Mouse (Mus musculus) small intestine, adult 2 months (tissue): ENCODE measurements around the gene Ntrk1. TPM values are rescaled to one million over a fixed set of nuclear protein-coding genes. Genes with fewer than 3 reads are reported as not detected.
A peak's percentile ranks its signal among the peaks of the same experiment; 100 is the strongest.
"Not testable (repeated sequence)": the region's sequence is repeated elsewhere in the genome, so short reads cannot be mapped to it uniquely, and the experiment has no call there.

ENCODE experiments used
- H3K27ac ChIP-seq: fragments of 200-500 bp; 2 replicates; pipeline ENCODE4 v1.5.1; 2012; ENCODE audit warnings: low read depth, low read length, control low read depth, inconsistent platforms; ENCODE audit not compliant: insufficient read depth
- H3K27me3 ChIP-seq: fragments of 200-500 bp; 2 replicates; pipeline ENCODE4 v1.6.1; 2012; ENCODE audit warnings: mild to moderate bottlenecking, moderate library complexity, low read length, inconsistent platforms; ENCODE audit not compliant: control insufficient read depth, insufficient read depth
- H3K36me3 ChIP-seq: fragments of 200-500 bp; 2 replicates; pipeline ENCODE4 v1.6.1; 2012; ENCODE audit warnings: mild to moderate bottlenecking, low read length, control low read depth, inconsistent platforms; ENCODE audit not compliant: control insufficient read depth, insufficient read depth
- H3K4me1 ChIP-seq: fragments of 200-500 bp; 2 replicates; pipeline ENCODE4 v1.6.1; 2012; ENCODE audit warnings: low read length, inconsistent platforms, mixed read lengths; ENCODE audit not compliant: control insufficient read depth, insufficient read depth, insufficient read length
- H3K4me3 ChIP-seq: fragments of 200-500 bp; 2 replicates; pipeline ENCODE4 v1.5.1; 2012; ENCODE audit warnings: low read depth, mild to moderate bottlenecking, control low read depth, inconsistent platforms, low read length, moderate library complexity
- CTCF ChIP-seq: fragments of 200-500 bp; IDR thresholded peaks from 2 replicates; pipeline ENCODE4 v1.5.1; 2012; ENCODE audit warnings: low read depth, mild to moderate bottlenecking, control low read depth, inconsistent platforms, low read length, moderate library complexity, mixed read lengths; ENCODE audit not compliant: insufficient replicate concordance, insufficient read length; ENCODE audit errors: extremely low read depth
- POLR2A ChIP-seq: fragments of 200-500 bp; IDR thresholded peaks from 2 replicates; pipeline ENCODE4 v1.6.1; 2012; ENCODE audit warnings: low read depth, mild to moderate bottlenecking, control low read depth, inconsistent platforms, low read length, moderate library complexity
- WGBS: fragments of 180-500 bp; shearing (Covaris S2); methylation state at CpG from one replicate; pipeline ENCODE4 v1.1.7; 2018; 5-methylcytosine and 5-hydroxymethylcytosine counted together
- polyA plus RNA-seq: library from polyadenylated mRNA; depleted of rRNA; stranded (reverse); fragments of >200 nt; gene quantifications from 2 replicates; pipeline ENCODE4 v1.2.3, GENCODE M21; 2012; rRNA removed

Ntrk1 gene
- polyA plus RNA-seq, result 0.08 and 0.18 TPM in 2 replicates

DNA sequence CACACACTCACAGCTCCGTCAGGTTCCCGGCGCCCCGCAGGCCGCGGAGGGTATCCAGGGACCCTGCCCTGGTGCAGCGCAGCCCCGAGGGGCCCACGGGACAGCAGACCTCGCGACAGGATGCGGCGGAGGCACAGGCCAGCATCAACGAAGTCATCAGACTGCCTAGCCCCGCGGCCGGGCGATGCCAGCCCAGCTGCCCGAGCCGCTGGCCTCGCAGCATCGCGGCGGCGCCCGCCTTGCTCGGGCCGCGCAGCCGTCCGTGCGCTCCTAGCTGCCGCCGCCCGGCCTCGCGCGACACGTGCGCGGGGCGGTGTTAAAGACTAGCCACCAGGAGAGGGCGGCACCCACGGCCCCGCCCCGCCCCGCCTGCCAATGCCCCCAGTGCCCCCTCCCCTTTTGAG, at the start of gene Ntrk1:
Ntrk1 (minus strand) TSS at position 241 of the 404 bp plus-strand sequence.
- H3K27me3 ChIP-seq, result peaks cover 65% of the 10 kb centered on the region
- H3K4me1 ChIP-seq, result peaks cover 7% of the 10 kb centered on the region; the same call in 1 of the 2 replicates
- H3K4me3 ChIP-seq, result no peak within 1 kb of the TSS
- no peaks in the 10 kb centered on the region for H3K36me3 ChIP-seq
- no peak within 1 kb of the TSS for H3K27ac ChIP-seq
- no peak for TF ChIP-seq POLR2A
- no peak for TF ChIP-seq CTCF
- WGBS, result 1% methylated on average over 46 of the region's 47 CpGs

DNA sequence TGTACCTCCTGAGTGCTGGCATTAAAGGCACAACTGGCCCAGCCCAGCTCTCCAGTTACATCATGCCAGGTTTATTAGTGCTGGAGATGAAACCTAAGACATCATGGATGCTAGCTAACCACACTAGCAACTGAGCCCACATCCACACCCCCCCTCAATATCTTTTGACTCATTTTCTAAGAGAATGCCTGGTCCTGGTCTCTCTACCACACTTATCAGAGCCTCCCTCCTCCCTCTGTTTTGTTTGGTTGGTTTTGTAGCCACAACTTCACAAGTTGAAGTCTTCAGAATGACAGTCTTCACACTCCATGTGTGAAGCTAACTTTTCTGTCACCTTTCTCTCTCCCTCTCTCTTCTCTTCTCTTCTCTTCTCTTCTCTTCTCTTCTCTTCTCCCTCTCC, 45.9 kb upstream of the Ntrk1 start:
- Histone ChIP-seq H3K27ac (no peak overlapping the region), H3K4me3 (no peak overlapping the region), H3K36me3 (no peaks in the 10 kb centered on the region), H3K27me3 (no peaks in the 10 kb centered on the region), H3K4me1 (no peaks in the 10 kb centered on the region)
- no peak for TF ChIP-seq CTCF

DNA sequence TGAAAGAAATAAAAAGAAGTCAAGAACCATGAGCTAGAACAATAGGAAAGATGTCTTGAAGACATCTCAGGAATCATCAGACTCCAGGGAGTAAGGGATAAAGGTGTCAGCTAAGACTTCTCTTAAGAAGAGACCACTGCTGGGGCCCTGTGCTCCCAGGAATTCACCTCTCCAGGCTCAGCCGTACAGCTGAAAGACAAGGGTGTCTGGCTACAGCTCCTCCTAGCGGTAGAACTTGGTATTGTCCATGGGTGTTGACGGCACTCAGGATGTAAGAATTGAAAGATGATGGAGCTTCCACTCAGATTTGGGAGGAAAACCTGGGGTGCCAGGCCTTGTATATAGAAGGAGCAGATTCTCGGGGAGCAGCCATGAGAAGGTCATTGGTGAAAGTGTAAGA, 43.7 kb upstream of the Ntrk1 start:
- Histone ChIP-seq H3K4me3 (no peak overlapping the region), H3K4me1 (no peaks in the 10 kb centered on the region), H3K27me3 (no peaks in the 10 kb centered on the region), H3K27ac (no peak overlapping the region), H3K36me3 (no peaks in the 10 kb centered on the region)
- 0% methylated on average over 4 of the region's 4 CpGs for WGBS
- TF ChIP-seq CTCF (peak; percentile 85; the same call in 1 of the 2 replicates), POLR2A (no peak)

DNA sequence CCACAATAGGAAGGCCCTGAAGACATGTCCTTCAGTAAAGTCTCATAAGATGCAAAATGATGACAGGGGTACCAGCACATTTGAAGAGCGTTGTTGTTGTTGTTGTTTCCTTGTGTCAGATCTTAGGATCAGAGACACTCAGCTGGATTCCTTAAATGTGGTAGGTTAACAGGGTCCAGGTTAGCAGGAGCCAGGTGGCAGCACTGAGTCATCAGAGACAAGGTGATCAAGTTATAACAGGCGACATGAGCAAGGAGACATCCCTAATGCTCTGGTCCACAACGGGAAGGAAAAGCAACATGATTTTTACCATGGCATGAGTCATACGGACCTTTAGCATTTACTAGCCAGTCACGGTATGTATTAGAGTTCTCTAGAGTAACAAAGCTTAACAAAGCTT, 38.5 kb upstream of the Ntrk1 start:
- H3K27ac ChIP-seq, result no peak overlapping the region
- no peaks in the 10 kb centered on the region for H3K4me1 ChIP-seq
- no peaks in the 10 kb centered on the region for H3K36me3 ChIP-seq
- 42% methylated on average over 5 of the region's 5 CpGs for WGBS
- no peak for TF ChIP-seq POLR2A
- TF ChIP-seq CTCF, result no peak
- no peak overlapping the region for H3K4me3 ChIP-seq
- H3K27me3 ChIP-seq, result no peaks in the 10 kb centered on the region

DNA sequence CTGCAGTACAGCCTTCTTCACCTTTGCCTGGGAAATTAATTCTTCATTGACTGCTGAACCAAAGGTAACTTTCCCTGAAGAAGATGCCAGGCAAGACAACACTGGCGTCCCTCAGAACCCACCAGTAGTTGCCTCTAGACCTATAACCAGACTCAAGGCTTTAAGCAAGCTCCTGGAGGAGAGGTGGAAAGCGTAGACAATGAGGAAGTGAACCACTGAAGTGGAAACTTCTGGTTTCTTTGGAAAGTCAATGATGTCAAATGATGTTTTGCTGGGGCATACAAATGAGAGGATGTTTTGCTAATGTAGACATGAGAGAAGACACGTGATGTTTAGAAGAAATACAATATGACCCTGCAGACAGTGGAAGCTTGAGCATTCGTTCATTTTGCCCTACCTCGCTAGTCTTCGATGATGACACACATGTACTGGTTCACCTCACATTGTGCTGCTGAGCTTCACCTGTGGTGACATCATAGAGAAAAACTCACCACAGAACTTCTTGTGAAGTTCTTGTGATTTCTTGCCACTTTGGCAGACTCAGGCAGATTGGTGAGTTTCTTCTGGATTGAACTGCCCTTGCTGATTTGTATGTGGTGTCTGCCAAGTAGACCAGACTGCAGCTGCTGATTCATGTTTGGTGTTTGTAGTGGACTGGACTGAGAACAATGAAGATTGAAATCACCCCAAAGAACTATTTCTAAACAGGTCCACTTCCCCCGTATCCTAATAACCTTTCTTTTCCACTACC, 37.3 kb upstream of the Ntrk1 start:
- WGBS, result 83% methylated on average over 7 of the region's 7 CpGs
- no peaks in the 10 kb centered on the region for H3K27me3 ChIP-seq
- no peaks in the 10 kb centered on the region for H3K36me3 ChIP-seq
- H3K4me1 ChIP-seq, result no peaks in the 10 kb centered on the region
- no peak overlapping the region for H3K4me3 ChIP-seq
- TF ChIP-seq CTCF (no peak), POLR2A (no peak)
- no peak overlapping the region for H3K27ac ChIP-seq

DNA sequence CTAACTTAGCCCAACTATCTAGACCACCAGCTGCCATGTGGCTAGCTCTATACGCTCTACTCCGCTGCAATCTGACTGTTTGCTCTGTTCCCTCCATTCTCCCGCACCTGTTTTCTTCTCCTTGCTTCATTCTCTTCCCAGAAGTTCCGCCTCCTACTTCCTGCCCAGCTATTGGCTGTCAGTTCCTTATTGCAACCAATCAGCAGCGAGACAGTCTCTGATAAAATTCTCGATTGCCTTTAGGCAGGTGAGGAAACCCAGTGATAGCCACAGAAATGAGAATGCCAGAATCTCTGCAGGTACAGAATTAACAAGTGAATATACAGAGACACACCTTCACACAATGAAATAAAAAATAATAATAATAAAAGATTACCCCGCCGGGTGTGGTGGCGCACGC, 34.1 kb upstream of the Ntrk1 start:
- no peak for TF ChIP-seq POLR2A
- no peak for TF ChIP-seq CTCF
- Histone ChIP-seq H3K4me1 (no peaks in the 10 kb centered on the region), H3K36me3 (no peaks in the 10 kb centered on the region), H3K27ac (no peak overlapping the region), H3K27me3 (no peaks in the 10 kb centered on the region), H3K4me3 (no peak overlapping the region)
- WGBS, result 38% methylated on average over 10 of the region's 10 CpGs

DNA sequence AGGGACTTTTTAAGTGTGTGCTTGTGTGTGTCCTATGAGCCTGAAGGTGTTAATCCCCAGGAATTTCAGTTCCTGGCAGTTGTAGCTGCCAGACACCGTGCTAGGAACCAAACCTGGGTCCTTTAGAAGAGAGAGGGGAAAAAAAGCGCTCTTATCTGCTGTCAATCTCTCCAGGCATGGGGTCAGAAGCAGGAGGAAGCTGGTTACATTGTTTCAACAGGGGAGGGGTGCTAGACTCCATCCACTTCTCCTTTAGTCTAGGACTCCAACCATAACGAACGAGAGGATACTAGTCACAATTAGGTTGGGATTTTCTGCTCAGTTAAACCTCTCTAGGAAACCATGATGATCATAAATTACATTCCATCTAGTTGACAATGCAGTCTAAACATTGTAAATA, 33.5 kb upstream of the Ntrk1 start:
- Histone ChIP-seq H3K4me3 (no peak overlapping the region), H3K27ac (no peak overlapping the region), H3K4me1 (no peaks in the 10 kb centered on the region), H3K36me3 (no peaks in the 10 kb centered on the region), H3K27me3 (no peaks in the 10 kb centered on the region)
- 36% methylated on average over 4 of the region's 4 CpGs for WGBS
- TF ChIP-seq CTCF (no peak), POLR2A (no peak)

DNA sequence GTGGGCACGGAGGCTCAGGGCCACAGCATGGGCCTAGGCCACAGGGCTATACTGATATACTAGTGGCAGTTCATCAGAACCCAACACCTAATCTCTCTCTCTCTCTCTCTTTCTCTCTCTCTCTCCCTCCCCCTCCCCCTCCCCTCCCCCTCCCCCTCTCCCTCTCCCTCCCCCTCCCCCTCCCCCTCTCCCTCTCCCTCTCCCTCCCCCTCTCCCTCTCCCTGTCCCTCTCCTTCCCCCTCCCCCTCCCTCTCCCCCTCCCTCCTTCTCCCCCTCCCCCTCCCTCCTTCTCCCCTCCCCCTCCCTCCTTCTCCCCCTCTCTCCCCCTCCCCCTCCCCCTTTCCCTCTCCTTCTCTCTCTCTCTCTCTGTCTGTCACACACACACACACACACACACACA, 29.2 kb upstream of the Ntrk1 start, which contains the start of gene Pear1:
Pear1 (minus strand) TSS at position 101 of the 400 bp plus-strand sequence.
- not testable (repeated sequence) for H3K27me3 ChIP-seq, H3K27ac ChIP-seq, H3K36me3 ChIP-seq, H3K4me1 ChIP-seq, H3K4me3 ChIP-seq
- 69% methylated on average over 1 of the region's 1 CpGs for WGBS
